Mouse (Mus musculus) heart, embryonic 16.5 days (tissue): Measurements from ENCODE around the gene Smarcc1. TPM values are rescaled to one million over a fixed set of nuclear protein-coding genes. Genes with fewer than 3 reads are reported as not detected.
A peak's percentile ranks its signal among the peaks of the same experiment; 100 is the strongest.

Experiments
- ATAC-seq: fragments of 200-750 bp; cut with Nextera tagmentation; replicated peaks from 2 replicates; pipeline ENCODE4 v1.8.0; 2017; ENCODE audit warnings: moderate number of reproducible peaks; ENCODE audit not compliant: insufficient read depth, low FRiP score; ENCODE audit errors: extremely low read depth
- H3K27ac ChIP-seq: fragments of 300-500 bp; sonication (generic); 2 replicates; pipeline ENCODE4 v1.5.1; 2014; ENCODE audit warnings: mild to moderate bottlenecking, low read length, control low read depth, moderate library complexity
- H3K27me3 ChIP-seq: fragments of 300-500 bp; sonication (generic); 2 replicates; pipeline ENCODE4 v1.6.1; 2014; ENCODE audit warnings: low read length, mixed read lengths; ENCODE audit not compliant: control insufficient read depth, insufficient read depth
- H3K36me3 ChIP-seq: fragments of 300-500 bp; sonication (generic); 2 replicates; pipeline ENCODE4 v1.6.1; 2014; ENCODE audit not compliant: control insufficient read depth, insufficient read depth
- H3K4me1 ChIP-seq: fragments of 300-500 bp; sonication (generic); 2 replicates; pipeline ENCODE4 v1.6.1; 2014; ENCODE audit warnings: low read length, mixed read lengths; ENCODE audit not compliant: control insufficient read depth, insufficient read depth
- H3K4me2 ChIP-seq: fragments of 300-500 bp; sonication (generic); 2 replicates; pipeline ENCODE4 v1.6.1; 2014; ENCODE audit warnings: low read depth, mild to moderate bottlenecking, control low read depth, low read length
- H3K4me3 ChIP-seq: fragments of 300-500 bp; sonication (generic); 2 replicates; pipeline ENCODE4 v1.5.1; 2014; ENCODE audit warnings: mild to moderate bottlenecking, control low read depth, low read length
- H3K9ac ChIP-seq: fragments of 300-500 bp; sonication (generic); 2 replicates; pipeline ENCODE4 v1.6.1; 2014; ENCODE audit warnings: low read length, control low read depth
- H3K9me3 ChIP-seq: fragments of 300-500 bp; sonication (generic); replicated peaks from 2 replicates; pipeline ENCODE4 v1.6.1; 2016; ENCODE audit warnings: low read length; ENCODE audit not compliant: control insufficient read depth
- WGBS: fragments of 180-500 bp; shearing (Covaris S2); extraction: QIAGEN DNeasy Blood & Tissue Kit; methylation state at CpG from one replicate; pipeline ENCODE4 v1.1.7; 2014; 5-methylcytosine and 5-hydroxymethylcytosine counted together
- polyA plus RNA-seq: library from polyadenylated mRNA; unstranded; fragments of >200 nt; fragmentation: Nextera tagmentation; extraction: Ambion mirVana; gene quantifications from 2 replicates; pipeline ENCODE4 v1.2.1, GENCODE M21; 2015

Smarcc1 gene
- polyA plus RNA-seq, 1 experiment from 2014 or later, result 56.7 TPM

GRCm38 (mm10) chr9:110244567-110244888 is 127.0 kb downstream of the Smarcc1 start:
- Histone ChIP-seq H3K27ac (no peak overlapping the region), H3K4me3 (peak overlapping the region; percentile 80), H3K9ac (peak overlapping the region; percentile 66), H3K4me1 (peaks cover 4% of the 10 kb centered on the region), H3K4me2 (peak overlapping the region; percentile 100), H3K27me3 (peaks cover 9% of the 10 kb centered on the region), H3K9me3 (no peaks in the 10 kb centered on the region), H3K36me3 (no peaks in the 10 kb centered on the region)
- ATAC-seq, result no peak
- WGBS, result 24% methylated on average over 7 of the region's 7 CpGs

- ATAC-seq, result peak; percentile 46
- peaks cover 10% of the 10 kb centered on the region for H3K4me1 ChIP-seq
- WGBS, result 1% methylated on average over 93 of the region's 93 CpGs
- H3K27ac ChIP-seq, result no peak overlapping the region
- H3K4me2 ChIP-seq, result peak overlapping the region; percentile 100
- H3K36me3 ChIP-seq, result no peaks in the 10 kb centered on the region
- H3K9me3 ChIP-seq, result no peaks in the 10 kb centered on the region
- H3K27me3 ChIP-seq, result peaks cover 9% of the 10 kb centered on the region
- H3K9ac ChIP-seq, result peak overlapping the region; percentile 66
- H3K4me3 ChIP-seq, result peak overlapping the region; percentile 80
These were observed 127.5 kb downstream of the Smarcc1 start for GRCm38 (mm10) chr9:110244889-110245589.

- H3K27me3 ChIP-seq, result peaks cover 9% of the 10 kb centered on the region
- H3K9me3 ChIP-seq, result no peaks in the 10 kb centered on the region
- WGBS, result 1% methylated on average over 38 of the region's 40 CpGs
- H3K27ac ChIP-seq, result no peak overlapping the region
- H3K4me3 ChIP-seq, result peak overlapping the region; percentile 80
- ATAC-seq, result peak; percentile 82
- H3K4me1 ChIP-seq, result peaks cover 10% of the 10 kb centered on the region
- peak overlapping the region; percentile 66 for H3K9ac ChIP-seq
- no peaks in the 10 kb centered on the region for H3K36me3 ChIP-seq
- H3K4me2 ChIP-seq, result peak overlapping the region; percentile 100
These were observed 128.2 kb downstream of the Smarcc1 start for GRCm38 (mm10) chr9:110245590-110246320.

- peak overlapping the region; percentile 66; the same call in 1 of the 2 replicates for H3K9ac ChIP-seq
- peaks cover 9% of the 10 kb centered on the region for H3K27me3 ChIP-seq
- H3K9me3 ChIP-seq, result no peaks in the 10 kb centered on the region
- no peak overlapping the region for H3K27ac ChIP-seq
- H3K4me2 ChIP-seq, result peak overlapping the region; percentile 100
- peaks cover 10% of the 10 kb centered on the region for H3K4me1 ChIP-seq
- no peak for ATAC-seq
- H3K36me3 ChIP-seq, result no peaks in the 10 kb centered on the region
- H3K4me3 ChIP-seq, result peak overlapping the region; percentile 80
- WGBS, result 39% methylated on average over 13 of the region's 13 CpGs
These were observed 128.8 kb downstream of the Smarcc1 start for GRCm38 (mm10) chr9:110246321-110246640.

GRCm38 (mm10) chr9:110247049-110247448 is 129.5 kb downstream of the Smarcc1 start:
- no peak overlapping the region for H3K9ac ChIP-seq
- no peak overlapping the region for H3K4me3 ChIP-seq
- no peak for ATAC-seq
- H3K36me3 ChIP-seq, result no peaks in the 10 kb centered on the region
- no peaks in the 10 kb centered on the region for H3K9me3 ChIP-seq
- peaks cover 9% of the 10 kb centered on the region for H3K27me3 ChIP-seq
- 82% methylated on average over 10 of the region's 10 CpGs for whole genome bisulfite sequencing
- H3K4me2 ChIP-seq, result no peak overlapping the region
- no peak overlapping the region for H3K27ac ChIP-seq
- peaks cover 10% of the 10 kb centered on the region for H3K4me1 ChIP-seq

GRCm38 (mm10) chr9:110248861-110249260 is 131.4 kb downstream of the Smarcc1 start:
- H3K9me3 ChIP-seq, result no peaks in the 10 kb centered on the region
- no peak for ATAC-seq
- H3K4me1 ChIP-seq, result peaks cover 10% of the 10 kb centered on the region
- 84% methylated on average over 2 of the region's 2 CpGs for WGBS
- H3K36me3 ChIP-seq, result no peaks in the 10 kb centered on the region
- H3K9ac ChIP-seq, result no peak overlapping the region
- peaks cover 4% of the 10 kb centered on the region for H3K27me3 ChIP-seq
- H3K27ac ChIP-seq, result no peak overlapping the region
- H3K4me2 ChIP-seq, result no peak overlapping the region
- no peak overlapping the region for H3K4me3 ChIP-seq

GRCm38 (mm10) chr9:110249823-110250543 is 132.5 kb downstream of the Smarcc1 start:
- 30% methylated on average over 11 of the region's 11 CpGs for WGBS
- no peak for ATAC-seq
- Histone ChIP-seq H3K27me3 (no peaks in the 10 kb centered on the region; the same call in 1 of the 2 replicates), H3K4me1 (peaks cover 10% of the 10 kb centered on the region), H3K4me3 (no peak overlapping the region), H3K9me3 (no peaks in the 10 kb centered on the region), H3K27ac (no peak overlapping the region), H3K4me2 (0 out of 2 replicates have a peak overlapping the region, but pooled peaks have one; percentile 6), H3K9ac (peak overlapping the region; percentile 47; the same call in 1 of the 2 replicates), H3K36me3 (no peaks in the 10 kb centered on the region)

GRCm38 (mm10) chr9:110250776-110251175 is 133.3 kb downstream of the Smarcc1 start:
- 85% methylated on average over 14 of the region's 14 CpGs for WGBS
- no peak for ATAC-seq
- Histone ChIP-seq H3K36me3 (no peaks in the 10 kb centered on the region), H3K27me3 (no peaks in the 10 kb centered on the region; the same call in 1 of the 2 replicates), H3K27ac (no peak overlapping the region), H3K9ac (no peak overlapping the region), H3K4me3 (no peak overlapping the region), H3K4me2 (no peak overlapping the region), H3K9me3 (no peaks in the 10 kb centered on the region), H3K4me1 (peaks cover 10% of the 10 kb centered on the region)
